Mouse (Mus musculus) hindbrain, embryonic 12.5 days (tissue): ENCODE measurements around the gene Cd3g. TPM values are rescaled to one million over a fixed set of nuclear protein-coding genes. Genes with fewer than 3 reads are reported as not detected.
A peak's percentile ranks its signal among the peaks of the same experiment; 100 is the strongest.
"Not testable (repeated sequence)": the region's sequence is repeated elsewhere in the genome, so short reads cannot be mapped to it uniquely, and the experiment has no call there.

Source experiments
- ATAC-seq: fragments of 200-750 bp; cut with Nextera tagmentation; 2 replicates; pipeline ENCODE4 v1.8.0; 2017; ENCODE audit warnings: moderate TSS enrichment; ENCODE audit not compliant: low FRiP score
- H3K27ac ChIP-seq: fragments of 300-500 bp; sonication (generic); 2 replicates; pipeline ENCODE4 v1.5.1; 2016; ENCODE audit warnings: mild to moderate bottlenecking
- H3K27me3 ChIP-seq: fragments of 300-500 bp; sonication (generic); 2 replicates; pipeline ENCODE4 v1.6.1; 2016; ENCODE audit warnings: mild to moderate bottlenecking
- H3K36me3 ChIP-seq: fragments of 300-500 bp; sonication (generic); 2 replicates; pipeline ENCODE4 v1.6.1; 2016; ENCODE audit warnings: mild to moderate bottlenecking
- H3K4me1 ChIP-seq: fragments of 300-500 bp; sonication (generic); 2 replicates; pipeline ENCODE4 v1.6.1; 2016
- H3K4me2 ChIP-seq: fragments of 300-500 bp; sonication (generic); replicated peaks from 2 replicates; pipeline ENCODE4 v1.6.1; 2016; ENCODE audit warnings: mild to moderate bottlenecking
- H3K4me3 ChIP-seq: fragments of 300-500 bp; sonication (generic); 2 replicates; pipeline ENCODE4 v1.5.1; 2016; ENCODE audit warnings: mild to moderate bottlenecking
- H3K9ac ChIP-seq: fragments of 300-500 bp; sonication (generic); 2 replicates; pipeline ENCODE4 v1.6.1; 2016; ENCODE audit warnings: mild to moderate bottlenecking, moderate library complexity
- H3K9me3 ChIP-seq: fragments of 300-500 bp; sonication (generic); replicated peaks from 2 replicates; pipeline ENCODE4 v1.6.1; 2016; ENCODE audit warnings: mild to moderate bottlenecking
- WGBS: fragments of 180-500 bp; shearing (Covaris S2); methylation state at CpG from one replicate; pipeline ENCODE4 v1.1.7; 2016; 5-methylcytosine and 5-hydroxymethylcytosine counted together
- polyA plus RNA-seq: library from polyadenylated mRNA; unstranded; fragments of >200 nt; fragmentation: Nextera tagmentation; extraction: Ambion mirVana; gene quantifications from 2 replicates; pipeline ENCODE4 v1.2.1, GENCODE M21; 2016

Gene Cd3g
- polyA plus RNA-seq, 1 experiment from 2014 or later: not detected

- 78% methylated on average over 2 of the region's 2 CpGs for WGBS
- H3K27ac ChIP-seq: no peak overlapping the region
- H3K9me3 ChIP-seq: no peaks in the 10 kb centered on the region
- peaks cover 3% of the 10 kb centered on the region; the same call in 1 of the 2 replicates for H3K27me3 ChIP-seq
- ATAC-seq: no peak
- no peaks in the 10 kb centered on the region for H3K4me1 ChIP-seq
- no peak overlapping the region for H3K4me2 ChIP-seq
- H3K9ac ChIP-seq: no peak overlapping the region
- no peak overlapping the region for H3K4me3 ChIP-seq
- no peaks in the 10 kb centered on the region for H3K36me3 ChIP-seq
These were observed 2.8 kb upstream of the Cd3g start for GRCm38 (mm10) chr9:44983001-44983400.

GRCm38 (mm10) chr9:44982531-44982930 lies 2.3 kb upstream of the Cd3g start:
- 86% methylated on average over 3 of the region's 3 CpGs for WGBS
- no peaks in the 10 kb centered on the region for H3K9me3 ChIP-seq
- no peaks in the 10 kb centered on the region for H3K4me1 ChIP-seq
- no peaks in the 10 kb centered on the region for H3K36me3 ChIP-seq
- no peak overlapping the region for H3K9ac ChIP-seq
- H3K27me3 ChIP-seq: peaks cover 3% of the 10 kb centered on the region; the same call in 1 of the 2 replicates
- H3K4me2 ChIP-seq: no peak overlapping the region
- no peak overlapping the region for H3K4me3 ChIP-seq
- no peak overlapping the region for H3K27ac ChIP-seq
- ATAC-seq: no peak

GRCm38 (mm10) chr9:44982081-44982480 lies 1.9 kb upstream of the Cd3g start:
- H3K4me3 ChIP-seq: no peak overlapping the region
- no peaks in the 10 kb centered on the region for H3K9me3 ChIP-seq
- H3K4me2 ChIP-seq: no peak overlapping the region
- no peaks in the 10 kb centered on the region for H3K36me3 ChIP-seq
- peaks cover 3% of the 10 kb centered on the region; the same call in 1 of the 2 replicates for H3K27me3 ChIP-seq
- 92% methylated on average over 8 of the region's 8 CpGs for WGBS
- ATAC-seq: no peak
- no peaks in the 10 kb centered on the region for H3K4me1 ChIP-seq
- no peak overlapping the region for H3K9ac ChIP-seq
- no peak overlapping the region for H3K27ac ChIP-seq

- ATAC-seq: no peak
- Histone ChIP-seq H3K4me3 (no peak within 1 kb of the TSS), H3K4me2 (no peak within 1 kb of the TSS), H3K9me3 (no peaks in the 10 kb centered on the region), H3K9ac (no peak within 1 kb of the TSS), H3K36me3 (no peaks in the 10 kb centered on the region), H3K4me1 (no peaks in the 10 kb centered on the region), H3K27me3 (peaks cover 3% of the 10 kb centered on the region; the same call in 1 of the 2 replicates), H3K27ac (no peak within 1 kb of the TSS)
- WGBS: 81% methylated on average over 4 of the region's 4 CpGs
These were observed 1.4 kb upstream of the Cd3g start, which contains the start of gene Cd3d for GRCm38 (mm10) chr9:44981676-44982075. Gene Cd3d (plus strand): TSS chr9:44981786.

- no peak overlapping the region for H3K27ac ChIP-seq
- 95% methylated on average over 2 of the region's 2 CpGs for WGBS
- H3K27me3 ChIP-seq: peaks cover 3% of the 10 kb centered on the region; the same call in 1 of the 2 replicates
- no peaks in the 10 kb centered on the region for H3K4me1 ChIP-seq
- H3K4me3 ChIP-seq: no peak overlapping the region
- ATAC-seq: no peak
- H3K36me3 ChIP-seq: no peaks in the 10 kb centered on the region
- H3K9ac ChIP-seq: no peak overlapping the region
- H3K9me3 ChIP-seq: no peaks in the 10 kb centered on the region
- no peak overlapping the region for H3K4me2 ChIP-seq
These were observed 873 bp upstream of the Cd3g start for GRCm38 (mm10) chr9:44981104-44981503.

GRCm38 (mm10) chr9:44979806-44980205 lies 425 bp downstream of the Cd3g start:
- Histone ChIP-seq H3K36me3 (no peaks in the 10 kb centered on the region), H3K4me2 (no peak overlapping the region), H3K9ac (no peak overlapping the region), H3K9me3 (no peaks in the 10 kb centered on the region), H3K4me3 (no peak overlapping the region), H3K4me1 (no peaks in the 10 kb centered on the region), H3K27ac (no peak overlapping the region), H3K27me3 (peaks cover 3% of the 10 kb centered on the region; the same call in 1 of the 2 replicates)
- WGBS: 82% methylated on average over 7 of the region's 7 CpGs
- ATAC-seq: no peak

GRCm38 (mm10) chr9:44977813-44978212 lies 2.4 kb downstream of the Cd3g start:
- Histone ChIP-seq H3K27ac (no peak overlapping the region), H3K36me3 (no peaks in the 10 kb centered on the region), H3K27me3 (peaks cover 12% of the 10 kb centered on the region), H3K4me2 (no peak overlapping the region), H3K4me1 (no peaks in the 10 kb centered on the region), H3K4me3 (no peak overlapping the region), H3K9me3 (no peaks in the 10 kb centered on the region), H3K9ac (no peak overlapping the region)
- ATAC-seq: no peak
- WGBS: 81% methylated on average over 6 of the region's 6 CpGs

GRCm38 (mm10) chr9:44969450-44969849 lies 10.8 kb downstream of the Cd3g start:
- no peak for ATAC-seq
- peaks cover 9% of the 10 kb centered on the region for H3K4me1 ChIP-seq
- peaks cover 13% of the 10 kb centered on the region for H3K27me3 ChIP-seq
- no peak overlapping the region for H3K9ac ChIP-seq
- H3K36me3 ChIP-seq: no peaks in the 10 kb centered on the region
- no peaks in the 10 kb centered on the region for H3K9me3 ChIP-seq
- WGBS: 73% methylated on average over 1 of the region's 1 CpGs
- H3K4me3 ChIP-seq: no peak overlapping the region
- H3K27ac ChIP-seq: no peak overlapping the region
- H3K4me2 ChIP-seq: no peak overlapping the region

- H3K36me3 ChIP-seq, H3K9ac ChIP-seq, H3K27ac ChIP-seq, H3K27me3 ChIP-seq, H3K9me3 ChIP-seq, H3K4me2 ChIP-seq, H3K4me3 ChIP-seq, ATAC-seq: not testable (repeated sequence)
- peaks cover 13% of the 10 kb centered on the region for H3K4me1 ChIP-seq
- WGBS: 85% methylated on average over 5 of the region's 5 CpGs
These were observed 12.5 kb downstream of the Cd3g start for GRCm38 (mm10) chr9:44967763-44968162.

GRCm38 (mm10) chr9:44966815-44967242 lies 13.4 kb downstream of the Cd3g start:
- ATAC-seq: no peak
- Histone ChIP-seq H3K27me3 (0 out of 2 replicates have a peak, but pooled peaks cover 4% of the 10 kb centered on the region), H3K9ac (no peak overlapping the region), H3K36me3 (0 out of 2 replicates have a peak, but pooled peaks cover 7% of the 10 kb centered on the region), H3K9me3 (no peaks in the 10 kb centered on the region), H3K4me1 (peaks cover 13% of the 10 kb centered on the region), H3K27ac (no peak overlapping the region), H3K4me3 (no peak overlapping the region), H3K4me2 (no peak overlapping the region)
- WGBS: 28% methylated on average over 3 of the region's 3 CpGs

- Histone ChIP-seq H3K27ac (peak overlapping the region; percentile 23; the same call in 1 of the 2 replicates), H3K4me1 (peaks cover 13% of the 10 kb centered on the region), H3K27me3 (0 out of 2 replicates have a peak, but pooled peaks cover 4% of the 10 kb centered on the region), H3K9ac (peak overlapping the region; percentile 82; the same call in 1 of the 2 replicates), H3K9me3 (no peaks in the 10 kb centered on the region), H3K36me3 (peaks cover 14% of the 10 kb centered on the region; the same call in 1 of the 2 replicates), H3K4me3 (peak overlapping the region; percentile 86), H3K4me2 (peak overlapping the region; percentile 82)
- WGBS: 14% methylated on average over 10 of the region's 10 CpGs
- ATAC-seq: no peak; the same call in 1 of the 2 replicates
These were observed 14.3 kb downstream of the Cd3g start for GRCm38 (mm10) chr9:44965833-44966466.

GRCm38 (mm10) chr9:44965126-44965832 lies 15.0 kb downstream of the Cd3g start, which contains the start of gene Ube4a:
Gene Ube4a (minus strand): TSS chr9:44965600.
- Histone ChIP-seq H3K36me3 (peaks cover 15% of the 10 kb centered on the region; the same call in 1 of the 2 replicates), H3K27ac (peak within 1 kb of the TSS; percentile 23; the same call in 1 of the 2 replicates), H3K9ac (peak within 1 kb of the TSS; percentile 82), H3K9me3 (no peaks in the 10 kb centered on the region), H3K4me3 (peak within 1 kb of the TSS; percentile 86), H3K27me3 (0 out of 2 replicates have a peak, but pooled peaks cover under 1% of the 10 kb centered on the region), H3K4me2 (peak within 1 kb of the TSS; percentile 82), H3K4me1 (peaks cover 13% of the 10 kb centered on the region)
- ATAC-seq: peak; percentile 94
- WGBS: under 1% methylated on average over 39 of the region's 39 CpGs
